Mouse (Mus musculus): Measurements from ENCODE around the gene Fosl1.
A peak's percentile ranks its signal among the peaks of the same experiment; 100 is the strongest.

The Fosl1 gene

GRCm38 (mm10) chr19:5456922-5457745 is 9.8 kb downstream of the Fosl1 start:
- DNase-seq (ENCODE audit: low spot score) = peak; percentile 94

- DNase-seq (ENCODE audit: low spot score) = peak; percentile 82
Measured at GRCm38 (mm10) chr19:5457746-5458442, 10.5 kb downstream of the Fosl1 start, which contains the start of gene Ccdc85b. Ccdc85b (minus strand) TSS chr19:5457894.

- peak; percentile 81 for DNase-seq (ENCODE audit: low spot score)
Measured at GRCm38 (mm10) chr19:5459019-5459418, 11.7 kb downstream of the Fosl1 start.

- DNase-seq (ENCODE audit: low spot score) = no peak
Measured at GRCm38 (mm10) chr19:5459896-5460295, 12.5 kb downstream of the Fosl1 start.

GRCm38 (mm10) chr19:5460465-5460911 is 13.1 kb downstream of the Fosl1 start, which contains the start of gene Fibp:
Fibp (plus strand) TSS chr19:5460615.
- peak; percentile 89 for DNase-seq (ENCODE audit: low spot score)

GRCm38 (mm10) chr19:5461411-5461810 is 14.1 kb downstream of the Fosl1 start:
- DNase-seq (ENCODE audit: low spot score) = no peak

- no peak for DNase-seq (ENCODE audit: low spot score)
Measured at GRCm38 (mm10) chr19:5463212-5463611, 15.9 kb downstream of the Fosl1 start.

- no peak for DNase-seq (ENCODE audit: low spot score)
Measured at GRCm38 (mm10) chr19:5463791-5464562, 16.6 kb downstream of the Fosl1 start.

- DNase-seq (ENCODE audit: low spot score) = no peak
Measured at GRCm38 (mm10) chr19:5465037-5465436, 17.7 kb downstream of the Fosl1 start.

GRCm38 (mm10) chr19:5466916-5467500 is 19.7 kb downstream of the Fosl1 start:
- no peak for DNase-seq (ENCODE audit: low spot score)

GRCm38 (mm10) chr19:5468374-5468773 is 21.0 kb downstream of the Fosl1 start, which contains the start of gene Ctsw:
Ctsw (minus strand) TSS chr19:5468507.
- no peak for DNase-seq (ENCODE audit: low spot score)

GRCm38 (mm10) chr19:5471846-5472245 is 24.5 kb downstream of the Fosl1 start:
- DNase-seq (ENCODE audit: low spot score) = peak; percentile 45

- peak; percentile 43 for DNase-seq (ENCODE audit: low spot score)
Measured at GRCm38 (mm10) chr19:5472857-5473256, 25.5 kb downstream of the Fosl1 start.

GRCm38 (mm10) chr19:5473720-5474119 is 26.4 kb downstream of the Fosl1 start, which contains the start of gene Efemp2:
Efemp2 (plus strand) TSS chr19:5473954.
- DNase-seq (ENCODE audit: low spot score) = peak; percentile 95

GRCm38 (mm10) chr19:5474281-5475068 is 27.1 kb downstream of the Fosl1 start:
- peak; percentile 59 for DNase-seq (ENCODE audit: low spot score)

GRCm38 (mm10) chr19:5475069-5475714 is 27.8 kb downstream of the Fosl1 start:
- DNase-seq (ENCODE audit: low spot score) = peak; percentile 60

GRCm38 (mm10) chr19:5477004-5477667 is 29.8 kb downstream of the Fosl1 start:
- no peak for DNase-seq (ENCODE audit: low spot score)

GRCm38 (mm10) chr19:5477668-5478300 is 30.4 kb downstream of the Fosl1 start:
- no peak for DNase-seq (ENCODE audit: low spot score)

GRCm38 (mm10) chr19:5480016-5480415 is 32.7 kb downstream of the Fosl1 start:
- DNase-seq (ENCODE audit: low spot score) = no peak

Data from adipocyte (in vitro differentiated cells).